Mouse (Mus musculus) hindbrain, embryonic 14.5 days (tissue): ENCODE data around the gene Smc1b. TPM values are rescaled to one million over a fixed set of nuclear protein-coding genes. Genes with fewer than 3 reads are reported as not detected.

ENCODE experiments used
- ATAC-seq: fragments of 200-750 bp; cut with Nextera tagmentation; 2 replicates; pipeline ENCODE4 v1.8.0; 2017; ENCODE audit warnings: moderate number of reproducible peaks, mild to moderate bottlenecking, moderate TSS enrichment, moderate library complexity; ENCODE audit not compliant: low FRiP score
- DNase-seq: peaks from one replicate; pipeline ENCODE4 v3.0.0-alpha.2; 2015; ENCODE audit warnings: low spot score
- H3K27ac ChIP-seq: fragments of 300-500 bp; sonication (generic); 2 replicates; pipeline ENCODE4 v1.5.1; 2014; ENCODE audit warnings: mild to moderate bottlenecking, moderate library complexity
- H3K27me3 ChIP-seq: fragments of 300-500 bp; sonication (generic); 2 replicates; pipeline ENCODE4 v1.6.1; 2014; ENCODE audit warnings: mild to moderate bottlenecking, low read length, mixed read lengths; ENCODE audit not compliant: control insufficient read depth, insufficient read depth
- H3K36me3 ChIP-seq: fragments of 300-500 bp; sonication (generic); replicated peaks from 2 replicates; pipeline ENCODE4 v1.6.1; 2014; ENCODE audit not compliant: control insufficient read depth, insufficient read depth
- H3K4me1 ChIP-seq: fragments of 300-500 bp; sonication (generic); replicated peaks from 2 replicates; pipeline ENCODE4 v1.6.1; 2014; ENCODE audit warnings: antibody characterized with exemption, low read length, mixed read lengths; ENCODE audit not compliant: control insufficient read depth, insufficient read depth
- H3K4me2 ChIP-seq: fragments of 300-500 bp; sonication (generic); replicated peaks from 2 replicates; pipeline ENCODE4 v1.6.1; 2014; ENCODE audit warnings: mild to moderate bottlenecking, moderate library complexity
- H3K4me3 ChIP-seq: fragments of 300-500 bp; sonication (generic); replicated peaks from 2 replicates; pipeline ENCODE4 v1.5.1; 2014; ENCODE audit warnings: mild to moderate bottlenecking, low read length
- H3K9ac ChIP-seq: fragments of 300-500 bp; sonication (generic); 2 replicates; pipeline ENCODE4 v1.6.1; 2014
- H3K9me3 ChIP-seq: fragments of 300-500 bp; sonication (generic); 2 replicates; pipeline ENCODE4 v1.6.1; 2016; ENCODE audit warnings: low read length; ENCODE audit not compliant: control insufficient read depth
- WGBS: fragments of 180-500 bp; shearing (Covaris S2); extraction: QIAGEN DNeasy Blood & Tissue Kit; methylation state at CpG from one replicate; pipeline ENCODE4 v1.1.7; 2014; 5-methylcytosine and 5-hydroxymethylcytosine counted together
- polyA plus RNA-seq: library from polyadenylated mRNA; unstranded; fragments of >200 nt; fragmentation: Nextera tagmentation; extraction: Ambion mirVana; gene quantifications from 2 replicates; pipeline ENCODE4 v1.2.1, GENCODE M21; 2014

Gene Smc1b
- polyA plus RNA-seq, 1 experiment from 2014 or later: 0.08 TPM

GRCm38 (mm10) chr15:85143161-85143560 is 11.4 kb upstream of the Smc1b start:
- Histone ChIP-seq H3K27me3 (no peaks in the 10 kb centered on the region), H3K4me2 (no peak overlapping the region), H3K36me3 (no peaks in the 10 kb centered on the region), H3K4me3 (no peak overlapping the region), H3K9ac (no peak overlapping the region), H3K9me3 (no peaks in the 10 kb centered on the region), H3K4me1 (no peaks in the 10 kb centered on the region), H3K27ac (no peak overlapping the region)
- DNase-seq (no peak), ATAC-seq (no peak)
- 88% methylated on average over 11 of the region's 11 CpGs for WGBS

- Histone ChIP-seq H3K27me3 (no peaks in the 10 kb centered on the region), H3K9me3 (no peaks in the 10 kb centered on the region), H3K36me3 (no peaks in the 10 kb centered on the region), H3K4me2 (no peak overlapping the region), H3K27ac (no peak overlapping the region), H3K4me1 (no peaks in the 10 kb centered on the region), H3K4me3 (no peak overlapping the region), H3K9ac (no peak overlapping the region)
- DNase-seq (no peak), ATAC-seq (no peak)
- 77% methylated on average over 2 of the region's 2 CpGs for WGBS
Observed at GRCm38 (mm10) chr15:85142441-85142840, 10.7 kb upstream of the Smc1b start.

- ATAC-seq (no peak), DNase-seq (no peak)
- Histone ChIP-seq H3K27ac (no peak overlapping the region), H3K4me3 (no peak overlapping the region), H3K4me2 (no peak overlapping the region), H3K9ac (no peak overlapping the region), H3K27me3 (no peaks in the 10 kb centered on the region), H3K9me3 (no peaks in the 10 kb centered on the region), H3K36me3 (no peaks in the 10 kb centered on the region), H3K4me1 (no peaks in the 10 kb centered on the region)
- 92% methylated on average over 10 of the region's 10 CpGs for WGBS
Observed at GRCm38 (mm10) chr15:85141290-85141689, 9.5 kb upstream of the Smc1b start.

- Histone ChIP-seq H3K36me3 (no peaks in the 10 kb centered on the region), H3K4me1 (peaks cover 5% of the 10 kb centered on the region), H3K27me3 (peaks cover 5% of the 10 kb centered on the region; the same call in 1 of the 2 replicates), H3K9ac (no peak overlapping the region), H3K27ac (no peak overlapping the region), H3K4me2 (no peak overlapping the region), H3K9me3 (no peaks in the 10 kb centered on the region), H3K4me3 (no peak overlapping the region)
- no peak for ATAC-seq
- DNase-seq: no peak
- WGBS: 41% methylated on average over 9 of the region's 9 CpGs
Observed at GRCm38 (mm10) chr15:85135143-85135542, 3.4 kb upstream of the Smc1b start.

- peak overlapping the region; percentile 54 for H3K9ac ChIP-seq
- peaks cover 5% of the 10 kb centered on the region; the same call in 1 of the 2 replicates for H3K27me3 ChIP-seq
- H3K4me2 ChIP-seq: peak overlapping the region; percentile 79
- peaks cover 5% of the 10 kb centered on the region for H3K4me1 ChIP-seq
- no peak overlapping the region for H3K27ac ChIP-seq
- peak overlapping the region; percentile 30 for H3K4me3 ChIP-seq
- no peak for DNase-seq
- ATAC-seq: no peak
- H3K36me3 ChIP-seq: no peaks in the 10 kb centered on the region
- H3K9me3 ChIP-seq: no peaks in the 10 kb centered on the region
- 18% methylated on average over 10 of the region's 10 CpGs for WGBS
Observed at GRCm38 (mm10) chr15:85132193-85132520, 393 bp upstream of the Smc1b start.

- no peak for DNase-seq
- no peaks in the 10 kb centered on the region for H3K36me3 ChIP-seq
- H3K4me3 ChIP-seq: no peak overlapping the region
- H3K4me2 ChIP-seq: no peak overlapping the region
- WGBS: 88% methylated on average over 1 of the region's 1 CpGs
- no peaks in the 10 kb centered on the region for H3K9me3 ChIP-seq
- no peak overlapping the region for H3K9ac ChIP-seq
- no peak for ATAC-seq
- H3K4me1 ChIP-seq: no peaks in the 10 kb centered on the region
- H3K27me3 ChIP-seq: no peaks in the 10 kb centered on the region
- H3K27ac ChIP-seq: no peak overlapping the region
Observed at GRCm38 (mm10) chr15:85085641-85086040, 46.1 kb downstream of the Smc1b start.

GRCm38 (mm10) chr15:85072651-85073050 is 59.1 kb downstream of the Smc1b start:
- H3K36me3 ChIP-seq: no peaks in the 10 kb centered on the region
- no peaks in the 10 kb centered on the region for H3K9me3 ChIP-seq
- H3K27me3 ChIP-seq: no peaks in the 10 kb centered on the region
- no peaks in the 10 kb centered on the region for H3K4me1 ChIP-seq
- DNase-seq (no peak), ATAC-seq (no peak)
- H3K27ac ChIP-seq: no peak overlapping the region
- WGBS: 90% methylated on average over 2 of the region's 2 CpGs
- H3K4me2 ChIP-seq: no peak overlapping the region
- H3K9ac ChIP-seq: no peak overlapping the region
- H3K4me3 ChIP-seq: no peak overlapping the region

- Histone ChIP-seq H3K9me3 (no peaks in the 10 kb centered on the region), H3K27me3 (no peaks in the 10 kb centered on the region), H3K4me1 (no peaks in the 10 kb centered on the region), H3K4me3 (no peak overlapping the region), H3K27ac (no peak overlapping the region), H3K4me2 (no peak overlapping the region), H3K9ac (no peak overlapping the region), H3K36me3 (no peaks in the 10 kb centered on the region)
- ATAC-seq (no peak), DNase-seq (peak; percentile 84)
- 49% methylated on average over 2 of the region's 2 CpGs for WGBS
Observed at GRCm38 (mm10) chr15:85070561-85070960, 61.2 kb downstream of the Smc1b start.

GRCm38 (mm10) chr15:85063421-85063820 is 68.3 kb downstream of the Smc1b start:
- ATAC-seq: no peak
- Histone ChIP-seq H3K9ac (no peak overlapping the region), H3K27ac (no peak overlapping the region), H3K36me3 (peaks cover 38% of the 10 kb centered on the region), H3K4me1 (no peaks in the 10 kb centered on the region), H3K27me3 (no peaks in the 10 kb centered on the region), H3K4me3 (no peak overlapping the region), H3K4me2 (no peak overlapping the region), H3K9me3 (no peaks in the 10 kb centered on the region)
- 97% methylated on average over 2 of the region's 2 CpGs for WGBS
- DNase-seq: no peak

- Histone ChIP-seq H3K27ac (no peak overlapping the region), H3K9me3 (no peaks in the 10 kb centered on the region), H3K4me1 (no peaks in the 10 kb centered on the region), H3K4me2 (no peak overlapping the region), H3K36me3 (peaks cover 83% of the 10 kb centered on the region), H3K9ac (no peak overlapping the region), H3K27me3 (no peaks in the 10 kb centered on the region), H3K4me3 (no peak overlapping the region)
- 81% methylated on average over 4 of the region's 4 CpGs for WGBS
- ATAC-seq: no peak
- DNase-seq: no peak
Observed at GRCm38 (mm10) chr15:85055186-85055585, 76.6 kb downstream of the Smc1b start.
